In the genomic region with DNA sequence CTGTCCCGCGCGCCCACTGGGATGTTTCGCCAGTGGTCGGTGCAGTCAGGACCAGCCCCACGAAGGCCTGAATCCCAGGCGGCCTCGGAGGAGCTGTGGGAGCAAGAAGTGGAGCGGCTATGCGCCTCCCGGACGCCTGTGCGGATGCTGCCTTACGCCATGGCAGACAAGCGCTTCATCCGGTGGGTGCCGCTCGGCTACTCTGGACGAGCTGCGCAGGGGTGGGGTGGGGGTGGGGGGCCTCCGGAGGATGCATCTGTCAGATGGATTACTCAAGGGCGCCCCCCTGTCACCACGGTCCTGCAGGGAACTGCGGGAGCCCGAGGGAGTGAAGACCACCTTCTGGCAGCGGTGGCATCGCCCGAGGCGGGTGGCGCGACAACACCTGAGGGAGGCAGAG, we compare ENCODE assay signal across 8 mouse cellular contexts. TPM values are rescaled to one million over a fixed set of nuclear protein-coding genes. Genes with fewer than 3 reads are reported as not detected.
A peak's percentile ranks its signal among the peaks of the same experiment; 100 is the strongest.
DNase-seq lines count a peak whose midpoint lies in the region; ATAC-seq and TF ChIP-seq lines count a peak whose summit lies in the region.

No protein-coding gene starts in this region.

- no peak for TF ChIP-seq POLR2A in kidney, adult 2 months (IDR thresholded peaks at IDR 0.05; ENCODE audit: low read depth, low read length)
- 0 out of 2 replicates have a peak, but pooled peaks have one; percentile 9 for TF ChIP-seq POLR2A in liver, adult 2 months (IDR thresholded peaks at IDR 0.05; ENCODE audit: extremely low read depth, insufficient read depth, low read length)

- no peak for TF ChIP-seq CTCF in kidney, adult 2 months (conservative IDR thresholded peaks at IDR 0.05; ENCODE audit: insufficient read depth, insufficient read length, low read depth, low read length)
- TF ChIP-seq CTCF in liver, adult 2 months (IDR thresholded peaks at IDR 0.05; ENCODE audit: low read depth, low read length) = peak; percentile 48

- H3K79me2 ChIP-seq in liver, adult 2 months (ENCODE audit: control insufficient read depth, insufficient read depth, low read length) = no peaks in the 10 kb centered on the region

- H3K9me3 ChIP-seq in forebrain, embryonic 12.5 days = no peaks in the 10 kb centered on the region
- H3K9me3 ChIP-seq in hindbrain, embryonic 13.5 days = no peaks in the 10 kb centered on the region

- 24% methylated on average over 31 of the region's 31 CpGs for WGBS in kidney, adult 2 months
- WGBS in forebrain, embryonic 12.5 days = 3% methylated on average over 31 of the region's 31 CpGs
- WGBS in hindbrain, embryonic 13.5 days = 4% methylated on average over 31 of the region's 31 CpGs
- 17% methylated on average over 31 of the region's 31 CpGs for WGBS in liver, adult 2 months

- no peak for ATAC-seq in forebrain, embryonic 12.5 days (ENCODE audit: low FRiP score)
- ATAC-seq in hindbrain, embryonic 13.5 days (ENCODE audit: low FRiP score) = 0 out of 2 replicates have a peak, but pooled peaks have one; percentile 11

- H3K27ac ChIP-seq in kidney, adult 2 months (ENCODE audit: insufficient read depth, low read depth, low read length) = no peak overlapping the region
- H3K27ac ChIP-seq in forebrain, embryonic 12.5 days = 0 out of 2 replicates have a peak overlapping the region, but pooled peaks have one; percentile 19
- H3K27ac ChIP-seq in hindbrain, embryonic 13.5 days = 0 out of 2 replicates have a peak overlapping the region, but pooled peaks have one; percentile 18
- H3K27ac ChIP-seq in liver, adult 2 months (replicated peaks; ENCODE audit: insufficient read depth, low read depth, low read length) = peak overlapping the region; percentile 30

- DNase-seq in kidney, adult 2 months = peak; percentile 49
- DNase-seq in kidney, adult 11 months = no peak
- DNase-seq in adrenal gland, adult 2 months = peak; percentile 50
- no peak for DNase-seq in liver, adult 2 months (ENCODE audit: extremely low read depth, low read depth, low spot score)
- DNase-seq in naive thymus-derived CD4-positive, alpha-beta T cell, adult 2 months (ENCODE audit: low read depth) = peak; percentile 79
- peak; percentile 97 for DNase-seq in thymus, postnatal 14 days

- H3K4me3 ChIP-seq in kidney, adult 2 months (ENCODE audit: insufficient read depth, low read depth, low read length) = peak overlapping the region; percentile 15; the same call in 1 of the 2 replicates
- peak overlapping the region; percentile 33 for H3K4me3 ChIP-seq in forebrain, embryonic 12.5 days (replicated peaks)
- peak overlapping the region; percentile 23 for H3K4me3 ChIP-seq in hindbrain, embryonic 13.5 days
- peak overlapping the region; percentile 50 for H3K4me3 ChIP-seq in liver, adult 2 months (ENCODE audit: insufficient read depth, low read depth, low read length)

- H3K36me3 ChIP-seq in kidney, adult 2 months (ENCODE audit: control insufficient read depth, insufficient read depth, low read length) = no peaks in the 10 kb centered on the region
- no peaks in the 10 kb centered on the region for H3K36me3 ChIP-seq in forebrain, embryonic 12.5 days (replicated peaks)
- H3K36me3 ChIP-seq in hindbrain, embryonic 13.5 days = no peaks in the 10 kb centered on the region
- no peaks in the 10 kb centered on the region for H3K36me3 ChIP-seq in liver, adult 2 months (ENCODE audit: control insufficient read depth, insufficient read depth, low read length)

- peaks cover 20% of the 10 kb centered on the region for H3K4me1 ChIP-seq in kidney, adult 2 months (ENCODE audit: control insufficient read depth, insufficient read depth, low read length)
- peaks cover 44% of the 10 kb centered on the region for H3K4me1 ChIP-seq in forebrain, embryonic 12.5 days
- H3K4me1 ChIP-seq in hindbrain, embryonic 13.5 days (replicated peaks) = peaks cover 47% of the 10 kb centered on the region
- peaks cover 4% of the 10 kb centered on the region; the same call in 1 of the 2 replicates for H3K4me1 ChIP-seq in liver, adult 2 months (ENCODE audit: control insufficient read depth, insufficient read depth, low read length)

- peak overlapping the region; percentile 62 for H3K4me2 ChIP-seq in forebrain, embryonic 12.5 days
- peak overlapping the region; percentile 51 for H3K4me2 ChIP-seq in hindbrain, embryonic 13.5 days

- H3K27me3 ChIP-seq in kidney, adult 2 months (replicated peaks; ENCODE audit: control insufficient read depth, insufficient read depth, low read length) = no peaks in the 10 kb centered on the region
- peaks cover 74% of the 10 kb centered on the region for H3K27me3 ChIP-seq in forebrain, embryonic 12.5 days
- peaks cover 66% of the 10 kb centered on the region for H3K27me3 ChIP-seq in hindbrain, embryonic 13.5 days
- no peaks in the 10 kb centered on the region for H3K27me3 ChIP-seq in liver, adult 2 months (ENCODE audit: control insufficient read depth, insufficient read depth, low read length)

- H3K9ac ChIP-seq in forebrain, embryonic 12.5 days = peak overlapping the region; percentile 50
- peak overlapping the region; percentile 63 for H3K9ac ChIP-seq in hindbrain, embryonic 13.5 days
- peak overlapping the region; percentile 40 for H3K9ac ChIP-seq in liver, adult 2 months (ENCODE audit: low read depth, low read length)

RNA-seq across cellular contexts. Expression of a gene that starts 1.1 kb away (rescaled TPM):
- 41.2 and 48.4 TPM in 2 replicates for polyA plus RNA-seq in kidney, adult 2 months (2012; rRNA removed)
- total RNA-seq in adrenal gland, adult 2 months (2021) = 10 to 100 TPM; 22.3 to 28.5 TPM
- polyA plus RNA-seq in adrenal gland, adult 2 months (2012; rRNA removed) = 45.1 and 47.7 TPM in 2 replicates
- 3.0 and 4.4 TPM in 2 replicates for polyA plus RNA-seq in forebrain, embryonic 12.5 days (2016; fragmentation: Nextera tagmentation; extraction: Ambion mirVana)
- polyA plus RNA-seq in hindbrain, embryonic 13.5 days (2015; fragmentation: Nextera tagmentation; extraction: Ambion mirVana) = 5.3 TPM in 2 replicates
- total RNA-seq in liver, adult 2 months (2014; rRNA removed) = 5.3 and 8.8 TPM in 2 replicates
- polyA plus RNA-seq in liver, adult 2 months (2012; rRNA removed) = 11.8 and 13.5 TPM in 2 replicates

RNA-seq across cellular contexts. Expression of a gene that starts 1.2 kb away (rescaled TPM):
- 3.3 and 5.3 TPM in 2 replicates for polyA plus RNA-seq in kidney, adult 2 months (2012; rRNA removed)
- 1 to 10 TPM; 2.3 to 3.1 TPM for total RNA-seq in adrenal gland, adult 2 months (2021)
- polyA plus RNA-seq in adrenal gland, adult 2 months (2012; rRNA removed) = 12.3 and 13.8 TPM in 2 replicates
- 0.82 and 1.2 TPM in 2 replicates for polyA plus RNA-seq in forebrain, embryonic 12.5 days (2016; fragmentation: Nextera tagmentation; extraction: Ambion mirVana)
- 0.75 and 1.5 TPM in 2 replicates for polyA plus RNA-seq in hindbrain, embryonic 13.5 days (2015; fragmentation: Nextera tagmentation; extraction: Ambion mirVana)
- total RNA-seq in liver, adult 2 months (2014; rRNA removed) = 0.55 and 1.1 TPM in 2 replicates
- 1.7 and 3.1 TPM in 2 replicates for polyA plus RNA-seq in liver, adult 2 months (2012; rRNA removed)

RNA-seq across cellular contexts. Expression of a gene that starts 14.4 kb away (rescaled TPM):
- polyA plus RNA-seq in kidney, adult 2 months (2012; rRNA removed) = 0.09 TPM in 1 of 2 replicates, not detected in the other
- not detected for total RNA-seq in adrenal gland, adult 2 months (2021)
- polyA plus RNA-seq in adrenal gland, adult 2 months (2012; rRNA removed) = not detected in 2 replicates
- not detected in 2 replicates for polyA plus RNA-seq in forebrain, embryonic 12.5 days (2016; fragmentation: Nextera tagmentation; extraction: Ambion mirVana)
- polyA plus RNA-seq in hindbrain, embryonic 13.5 days (2015; fragmentation: Nextera tagmentation; extraction: Ambion mirVana) = not detected in 2 replicates
- total RNA-seq in liver, adult 2 months (2014; rRNA removed) = not detected in 2 replicates
- not detected in 2 replicates for polyA plus RNA-seq in liver, adult 2 months (2012; rRNA removed)

RNA-seq across cellular contexts. Expression of a gene that starts 26.4 kb away (rescaled TPM):
- polyA plus RNA-seq in kidney, adult 2 months (2012; rRNA removed) = 0.18 and 0.22 TPM in 2 replicates
- 1 to 10 TPM in 1 of 2 experiments, under 1 TPM in 1; 0.59 to 1.0 TPM for total RNA-seq in adrenal gland, adult 2 months (2021)
- polyA plus RNA-seq in adrenal gland, adult 2 months (2012; rRNA removed) = 0.08 TPM in 1 of 2 replicates, not detected in the other
- polyA plus RNA-seq in forebrain, embryonic 12.5 days (2016; fragmentation: Nextera tagmentation; extraction: Ambion mirVana) = 0.15 and 0.56 TPM in 2 replicates
- 0.70 and 0.74 TPM in 2 replicates for polyA plus RNA-seq in hindbrain, embryonic 13.5 days (2015; fragmentation: Nextera tagmentation; extraction: Ambion mirVana)
- total RNA-seq in liver, adult 2 months (2014; rRNA removed) = 0.37 and 0.40 TPM in 2 replicates
- polyA plus RNA-seq in liver, adult 2 months (2012; rRNA removed) = 0.21 and 0.40 TPM in 2 replicates

RNA-seq across cellular contexts. Expression of a gene that starts 26.4 kb away (rescaled TPM):
- 150 and 155 TPM in 2 replicates for polyA plus RNA-seq in kidney, adult 2 months (2012; rRNA removed)
- 10 to 100 TPM; 77.3 to 95.7 TPM for total RNA-seq in adrenal gland, adult 2 months (2021)
- polyA plus RNA-seq in adrenal gland, adult 2 months (2012; rRNA removed) = 171 and 220 TPM in 2 replicates
- 20.6 and 25.5 TPM in 2 replicates for polyA plus RNA-seq in forebrain, embryonic 12.5 days (2016; fragmentation: Nextera tagmentation; extraction: Ambion mirVana)
- 14.6 and 16.5 TPM in 2 replicates for polyA plus RNA-seq in hindbrain, embryonic 13.5 days (2015; fragmentation: Nextera tagmentation; extraction: Ambion mirVana)
- 37.9 and 54.2 TPM in 2 replicates for total RNA-seq in liver, adult 2 months (2014; rRNA removed)
- polyA plus RNA-seq in liver, adult 2 months (2012; rRNA removed) = 124 and 152 TPM in 2 replicates

Comparison
In these comparisons a context has a peak if more than half of its experiments do, and no peak if none do; other contexts are left out.
1. DNase-seq: peak in kidney, adult 2 months (single experiment), adrenal gland, adult 2 months (single experiment), naive thymus-derived CD4-positive, alpha-beta T cell, adult 2 months (single experiment) and thymus, postnatal 14 days (single experiment); none in kidney, adult 11 months (single experiment) and liver, adult 2 months (single experiment).
2. Peak in every context shown above with its lines, with median percentiles within 50 percentile points of each other: H3K4me3 ChIP-seq and H3K9ac ChIP-seq.